Mouse (Mus musculus): ENCODE data around the gene Neto2. TPM values are rescaled to one million over a fixed set of nuclear protein-coding genes. Genes with fewer than 3 reads are reported as not detected.

Gene Neto2
- polyA plus RNA-seq (2015; fragmentation: Nextera tagmentation; extraction: Ambion mirVana), result 5.4 and 7.0 TPM in 2 replicates

GRCm38 (mm10) chr8:85700751-85701351 is at the start of gene Neto2:
Neto2 (minus strand) TSS chr8:85700924.
- Histone ChIP-seq H3K27me3 (replicated peaks) (no peaks in the 10 kb centered on the region), H3K27ac (peak within 1 kb of the TSS; percentile 73), H3K4me2 (replicated peaks) (peak within 1 kb of the TSS; percentile 99), H3K4me1 (replicated peaks) (peaks cover 4% of the 10 kb centered on the region), H3K9ac (peak within 1 kb of the TSS; percentile 70), H3K36me3 (no peaks in the 10 kb centered on the region), H3K9me3 (no peaks in the 10 kb centered on the region), H3K4me3 (replicated peaks) (peak within 1 kb of the TSS; percentile 70)
- 4% methylated on average over 57 of the region's 65 CpGs for WGBS
- ATAC-seq, result peak; percentile 94

DNA sequence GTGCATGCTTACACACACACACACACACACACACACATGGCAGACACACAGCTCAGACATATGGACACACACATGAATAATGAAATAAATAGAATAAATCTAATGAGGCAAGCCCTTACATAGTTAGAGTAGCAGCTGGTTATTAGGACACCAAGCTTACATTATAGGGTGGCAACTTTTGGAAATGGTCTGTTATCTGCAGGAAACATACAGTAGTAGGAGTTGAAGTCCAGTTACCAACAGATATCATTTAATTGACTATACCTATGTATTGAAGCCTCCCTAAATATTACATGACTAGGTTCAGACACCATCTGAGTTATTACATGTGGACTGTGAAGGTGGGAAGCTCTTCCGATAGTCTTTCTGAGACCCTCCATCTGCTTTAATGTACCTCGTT is 44.3 kb upstream of the Neto2 start:
- no peak for ATAC-seq
- WGBS, result 94% methylated on average over 2 of the region's 2 CpGs
- no peaks in the 10 kb centered on the region for H3K4me1 ChIP-seq (replicated peaks)

GRCm38 (mm10) chr8:85730545-85730944 is 29.8 kb upstream of the Neto2 start:
- Histone ChIP-seq H3K4me2 (replicated peaks) (no peak overlapping the region), H3K36me3 (no peaks in the 10 kb centered on the region), H3K27ac (no peak overlapping the region), H3K4me3 (replicated peaks) (no peak overlapping the region), H3K4me1 (replicated peaks) (no peaks in the 10 kb centered on the region), H3K9me3 (no peaks in the 10 kb centered on the region), H3K9ac (no peak overlapping the region), H3K27me3 (replicated peaks) (no peaks in the 10 kb centered on the region)
- ATAC-seq, result no peak
- 83% methylated on average over 3 of the region's 3 CpGs for WGBS

More for the DNA sequence above, 44.3 kb upstream of the Neto2 start:
- Histone ChIP-seq H3K4me2 (replicated peaks) (no peak overlapping the region), H3K4me3 (replicated peaks) (no peak overlapping the region), H3K27me3 (replicated peaks) (no peaks in the 10 kb centered on the region), H3K36me3 (no peaks in the 10 kb centered on the region), H3K9me3 (no peaks in the 10 kb centered on the region), H3K27ac (no peak overlapping the region), H3K9ac (no peak overlapping the region)

- Histone ChIP-seq H3K4me3 (replicated peaks) (no peak overlapping the region), H3K9ac (no peak overlapping the region), H3K4me1 (replicated peaks) (no peaks in the 10 kb centered on the region), H3K9me3 (no peaks in the 10 kb centered on the region), H3K27ac (no peak overlapping the region), H3K36me3 (0 out of 2 replicates have a peak, but pooled peaks cover 2% of the 10 kb centered on the region), H3K4me2 (replicated peaks) (no peak overlapping the region), H3K27me3 (replicated peaks) (no peaks in the 10 kb centered on the region)
- no peak for ATAC-seq
- 83% methylated on average over 5 of the region's 5 CpGs for WGBS
These were observed 16.5 kb upstream of the Neto2 start for GRCm38 (mm10) chr8:85717271-85717670.

GRCm38 (mm10) chr8:85716696-85717095 is 16.0 kb upstream of the Neto2 start:
- Histone ChIP-seq H3K27ac (no peak overlapping the region), H3K27me3 (replicated peaks) (no peaks in the 10 kb centered on the region), H3K4me3 (replicated peaks) (no peak overlapping the region), H3K4me2 (replicated peaks) (no peak overlapping the region), H3K4me1 (replicated peaks) (no peaks in the 10 kb centered on the region), H3K36me3 (0 out of 2 replicates have a peak, but pooled peaks cover 2% of the 10 kb centered on the region), H3K9ac (no peak overlapping the region), H3K9me3 (no peaks in the 10 kb centered on the region)
- no peak for ATAC-seq
- WGBS, result 89% methylated on average over 4 of the region's 4 CpGs

DNA sequence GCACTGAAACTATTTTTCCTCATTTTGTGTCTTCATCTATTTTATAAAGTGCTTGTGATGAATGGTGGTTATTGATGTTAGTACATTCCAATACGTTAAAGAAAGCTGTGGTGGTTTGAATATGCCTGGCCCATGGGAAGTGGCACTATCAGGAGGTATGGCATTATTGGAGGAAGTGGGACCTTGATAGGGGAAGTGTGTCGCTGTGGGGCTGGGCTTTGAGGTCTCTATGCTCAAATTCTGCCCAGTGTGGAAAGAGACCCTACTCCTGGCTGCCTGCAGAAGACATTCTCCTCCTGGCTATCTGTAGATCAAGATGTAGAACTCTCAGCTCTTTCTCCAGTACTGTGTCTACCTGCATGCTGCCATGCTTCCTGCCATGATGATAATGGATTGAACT is 6.3 kb upstream of the Neto2 start:
- Histone ChIP-seq H3K27me3 (replicated peaks) (no peaks in the 10 kb centered on the region), H3K4me3 (replicated peaks) (no peak overlapping the region), H3K9me3 (no peaks in the 10 kb centered on the region), H3K27ac (no peak overlapping the region), H3K36me3 (no peaks in the 10 kb centered on the region), H3K9ac (no peak overlapping the region), H3K4me1 (replicated peaks) (no peaks in the 10 kb centered on the region), H3K4me2 (replicated peaks) (no peak overlapping the region)
- ATAC-seq, result no peak
- WGBS, result 80% methylated on average over 2 of the region's 2 CpGs

DNA sequence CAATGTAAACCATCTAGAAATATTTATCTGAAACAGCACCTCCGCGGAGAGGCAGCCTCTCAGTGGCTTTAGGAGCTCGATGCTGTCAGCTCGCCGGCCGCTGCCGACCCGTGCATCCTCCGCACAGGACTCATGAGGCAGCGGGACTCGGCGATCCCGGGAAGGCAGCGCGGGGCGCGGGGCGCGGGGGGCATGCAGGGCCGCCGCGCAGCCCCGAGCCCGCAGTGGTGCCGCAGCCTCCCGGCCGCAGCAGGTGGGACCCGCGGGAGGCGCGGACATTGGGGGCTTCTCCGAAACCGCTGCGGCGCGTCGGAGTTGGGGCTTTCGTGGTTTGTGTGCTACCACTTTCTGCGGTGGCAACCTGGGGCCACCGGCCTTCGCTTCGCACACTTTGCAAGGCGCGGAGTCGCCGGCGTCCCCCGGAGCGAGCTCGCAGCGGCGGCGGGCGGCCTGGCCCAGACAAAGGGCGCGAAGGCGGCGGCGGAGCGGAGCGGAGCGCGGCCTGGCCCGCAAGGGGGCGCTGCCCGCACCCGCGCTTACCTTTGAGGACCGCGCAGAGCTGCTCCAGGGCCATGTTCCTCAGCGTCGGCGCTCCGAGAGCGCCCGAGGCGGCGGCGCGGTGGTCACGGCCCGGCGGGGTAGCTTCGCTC is 498 bp downstream of the Neto2 start:
- H3K4me1 ChIP-seq (replicated peaks), result peaks cover 4% of the 10 kb centered on the region
- H3K4me3 ChIP-seq (replicated peaks), result peak overlapping the region; percentile 70
- ATAC-seq, result peak; percentile 98
- H3K9me3 ChIP-seq, result no peaks in the 10 kb centered on the region
- H3K4me2 ChIP-seq (replicated peaks), result peak overlapping the region; percentile 99
- peak overlapping the region; percentile 73 for H3K27ac ChIP-seq
- H3K9ac ChIP-seq, result peak overlapping the region; percentile 70
- WGBS, result under 1% methylated on average over 84 of the region's 84 CpGs
- H3K27me3 ChIP-seq (replicated peaks), result no peaks in the 10 kb centered on the region
- H3K36me3 ChIP-seq, result no peaks in the 10 kb centered on the region

DNA sequence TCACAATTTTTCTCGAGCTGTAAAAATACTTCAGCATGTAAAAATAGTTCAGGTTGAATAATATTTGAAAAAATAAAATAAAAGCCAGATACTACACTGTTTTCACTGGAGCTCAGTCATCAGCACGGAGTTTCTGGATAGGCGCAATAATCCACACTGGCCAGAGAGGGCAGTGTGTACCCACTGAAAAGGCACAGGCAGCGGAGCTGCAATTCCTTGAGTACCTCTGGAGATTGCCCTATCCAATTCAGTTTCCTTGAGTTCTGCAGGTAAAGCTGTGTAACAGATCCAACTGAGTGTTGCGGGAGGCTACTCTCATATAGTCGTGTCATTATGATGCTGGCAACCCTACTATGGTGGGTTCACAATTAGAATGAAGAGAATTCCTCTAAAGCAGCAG is 1.7 kb downstream of the Neto2 start:
- H3K27ac ChIP-seq, result no peak overlapping the region
- no peaks in the 10 kb centered on the region for H3K36me3 ChIP-seq
- H3K27me3 ChIP-seq (replicated peaks), result no peaks in the 10 kb centered on the region
- H3K4me1 ChIP-seq (replicated peaks), result peaks cover 4% of the 10 kb centered on the region
- H3K9ac ChIP-seq, result no peak overlapping the region
- no peaks in the 10 kb centered on the region for H3K9me3 ChIP-seq
- no peak overlapping the region for H3K4me3 ChIP-seq (replicated peaks)
- H3K4me2 ChIP-seq (replicated peaks), result no peak overlapping the region; the same call in 1 of the 2 replicates
- under 1% methylated on average over 6 of the region's 6 CpGs for WGBS
- peak; percentile 48 for ATAC-seq

DNA sequence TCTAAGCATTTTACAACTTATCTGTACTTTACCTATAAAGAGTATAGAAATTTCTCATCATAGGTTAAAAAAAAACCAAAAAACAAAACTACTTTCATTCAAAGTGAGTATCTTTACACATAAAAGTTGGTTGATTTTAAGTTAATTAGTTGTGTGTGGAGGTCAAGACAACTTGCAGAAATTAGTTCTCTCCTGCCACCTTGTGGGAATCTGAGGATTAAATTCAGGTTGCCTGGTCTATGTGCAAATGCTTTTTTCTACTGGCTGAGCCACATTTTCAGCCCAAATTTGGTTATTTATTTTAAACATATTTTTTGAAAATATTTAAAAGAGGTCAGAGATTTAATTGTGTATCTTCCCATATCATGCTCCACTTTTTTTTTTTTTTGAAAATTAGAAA is 35.6 kb downstream of the Neto2 start:
- no peak overlapping the region for H3K9ac ChIP-seq
- H3K27ac ChIP-seq, result no peak overlapping the region
- H3K4me3 ChIP-seq (replicated peaks), result no peak overlapping the region
- no peaks in the 10 kb centered on the region for H3K9me3 ChIP-seq
- H3K27me3 ChIP-seq (replicated peaks), result no peaks in the 10 kb centered on the region
- H3K4me2 ChIP-seq (replicated peaks), result no peak overlapping the region
- ATAC-seq, result no peak
- H3K36me3 ChIP-seq, result no peaks in the 10 kb centered on the region
- no peaks in the 10 kb centered on the region for H3K4me1 ChIP-seq (replicated peaks)

DNA sequence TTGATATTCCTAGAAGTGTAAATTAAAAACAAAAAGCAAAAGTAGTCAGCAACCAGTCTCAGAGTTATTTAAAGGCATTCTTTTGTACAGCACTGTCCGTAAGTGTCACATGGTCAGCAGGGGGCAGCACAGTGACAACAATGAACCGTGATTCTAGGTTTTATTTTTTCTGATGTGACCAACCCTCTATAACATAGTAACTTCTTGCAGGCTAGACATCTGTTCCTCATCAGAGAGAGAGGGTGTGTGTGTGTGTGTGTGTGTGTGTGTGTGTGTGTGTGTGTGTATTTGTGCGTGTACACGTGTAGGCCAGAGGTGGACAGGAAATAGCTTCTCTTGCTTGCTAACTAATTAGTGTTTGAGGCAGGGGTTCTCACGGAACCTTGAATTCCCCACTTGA is 38.7 kb downstream of the Neto2 start:
- Histone ChIP-seq H3K27me3 (replicated peaks) (no peaks in the 10 kb centered on the region), H3K4me3 (replicated peaks) (no peak overlapping the region), H3K4me2 (replicated peaks) (no peak overlapping the region), H3K4me1 (replicated peaks) (no peaks in the 10 kb centered on the region), H3K36me3 (no peaks in the 10 kb centered on the region), H3K9me3 (no peaks in the 10 kb centered on the region), H3K27ac (no peak overlapping the region), H3K9ac (no peak overlapping the region)
- WGBS, result 81% methylated on average over 5 of the region's 5 CpGs
- no peak for ATAC-seq

GRCm38 (mm10) chr8:85651201-85651600 is 49.5 kb downstream of the Neto2 start:
- Histone ChIP-seq H3K4me1 (replicated peaks) (no peaks in the 10 kb centered on the region), H3K36me3 (no peaks in the 10 kb centered on the region), H3K4me2 (replicated peaks) (no peak overlapping the region), H3K27me3 (replicated peaks) (no peaks in the 10 kb centered on the region), H3K9ac (no peak overlapping the region), H3K27ac (no peak overlapping the region), H3K9me3 (no peaks in the 10 kb centered on the region), H3K4me3 (replicated peaks) (no peak overlapping the region)
- no peak for ATAC-seq
- WGBS, result 85% methylated on average over 2 of the region's 2 CpGs

GRCm38 (mm10) chr8:85648553-85648952 is 52.2 kb downstream of the Neto2 start:
- Histone ChIP-seq H3K27me3 (replicated peaks) (no peaks in the 10 kb centered on the region), H3K4me3 (replicated peaks) (no peak overlapping the region), H3K27ac (no peak overlapping the region), H3K4me1 (replicated peaks) (no peaks in the 10 kb centered on the region), H3K36me3 (no peaks in the 10 kb centered on the region), H3K9me3 (no peaks in the 10 kb centered on the region), H3K4me2 (replicated peaks) (no peak overlapping the region), H3K9ac (no peak overlapping the region)
- ATAC-seq, result no peak

Data from intestine, embryonic 15.5 days (tissue).